Mouse (Mus musculus) spleen, adult 2 months (tissue): ENCODE data around the gene Jak1.

Experiments
- CTCF ChIP-seq: fragments of 200-500 bp; IDR thresholded peaks from 2 replicates; pipeline ENCODE4 v1.5.1; 2011; ENCODE audit warnings: mild to moderate bottlenecking, inconsistent platforms; ENCODE audit not compliant: insufficient read depth, insufficient read length, insufficient replicate concordance; ENCODE audit errors: extremely low read depth
- POLR2A ChIP-seq: fragments of 200-500 bp; IDR thresholded peaks from 2 replicates; pipeline ENCODE4 v1.6.1; 2011; ENCODE audit warnings: low read depth, low read length, inconsistent platforms

- no peak for TF ChIP-seq CTCF
- TF ChIP-seq POLR2A = no peak
Observed at GRCm38 (mm10) chr4:101137975-101138374, 127.1 kb downstream of the Jak1 start.
